Mouse (Mus musculus) small intestine, adult 2 months (tissue): ENCODE data around the gene Rnf31.

Source experiments
- CTCF ChIP-seq: fragments of 200-500 bp; IDR thresholded peaks from 2 replicates; pipeline ENCODE4 v1.5.1; 2012; ENCODE audit warnings: low read depth, mild to moderate bottlenecking, control low read depth, inconsistent platforms, low read length, moderate library complexity, mixed read lengths; ENCODE audit not compliant: insufficient replicate concordance, insufficient read length; ENCODE audit errors: extremely low read depth
- POLR2A ChIP-seq: fragments of 200-500 bp; IDR thresholded peaks from 2 replicates; pipeline ENCODE4 v1.6.1; 2012; ENCODE audit warnings: low read depth, mild to moderate bottlenecking, control low read depth, inconsistent platforms, low read length, moderate library complexity

DNA sequence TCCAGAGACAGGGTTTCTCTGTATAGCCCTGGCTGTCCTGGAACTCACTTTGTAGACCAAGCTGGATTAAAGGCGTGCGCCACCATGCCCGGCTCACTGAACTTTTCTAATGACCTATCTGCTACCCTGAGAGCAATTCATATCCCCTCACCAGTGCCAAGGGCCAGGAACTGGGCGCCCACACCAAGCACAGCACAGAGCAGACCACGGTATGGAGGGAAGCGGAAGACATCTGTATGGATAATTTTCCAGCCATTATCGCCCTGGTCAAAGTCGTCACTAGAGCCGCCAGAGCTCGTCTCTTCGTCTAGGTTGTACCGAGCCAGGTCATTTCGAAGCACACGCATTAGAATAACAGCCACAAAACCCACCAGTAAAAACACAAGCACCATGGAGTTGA is 49.3 kb downstream of the Rnf31 start:
- TF ChIP-seq CTCF (no peak), POLR2A (no peak)
